Mouse (Mus musculus): Measurements from ENCODE around the gene Orai1.

The Orai1 gene

GRCm38 (mm10) chr5:123031312-123031711, 16.4 kb downstream of the Orai1 start:
- 94% methylated on average over 3 of the region's 3 CpGs for WGBS

GRCm38 (mm10) chr5:123033646-123034160, 18.8 kb downstream of the Orai1 start:
- WGBS: 78% methylated on average over 7 of the region's 7 CpGs

GRCm38 (mm10) chr5:123035089-123035488, 20.2 kb downstream of the Orai1 start:
- WGBS: 88% methylated on average over 4 of the region's 4 CpGs

- 38% methylated on average over 6 of the region's 6 CpGs for WGBS
These were observed 20.7 kb downstream of the Orai1 start for GRCm38 (mm10) chr5:123035564-123035963.

- 51% methylated on average over 5 of the region's 5 CpGs for WGBS
These were observed 23.2 kb downstream of the Orai1 start for GRCm38 (mm10) chr5:123038115-123038514.

GRCm38 (mm10) chr5:123039120-123039752, 24.4 kb downstream of the Orai1 start:
- 9% methylated on average over 25 of the region's 25 CpGs for WGBS

- 66% methylated on average over 7 of the region's 7 CpGs for WGBS
These were observed 25.9 kb downstream of the Orai1 start for GRCm38 (mm10) chr5:123040796-123041195.

- 28% methylated on average over 7 of the region's 7 CpGs for WGBS
These were observed 29.0 kb downstream of the Orai1 start for GRCm38 (mm10) chr5:123043856-123044255.

GRCm38 (mm10) chr5:123045561-123046295, 30.9 kb downstream of the Orai1 start:
- 30% methylated on average over 9 of the region's 9 CpGs for WGBS

- WGBS: 89% methylated on average over 3 of the region's 3 CpGs
These were observed 32.0 kb downstream of the Orai1 start, which contains the start of gene Morn3 for GRCm38 (mm10) chr5:123046916-123047315. Gene Morn3 (minus strand): TSS chr5:123047016.

- WGBS: 13% methylated on average over 12 of the region's 12 CpGs
These were observed 34.4 kb downstream of the Orai1 start for GRCm38 (mm10) chr5:123049271-123049670.

- WGBS: 55% methylated on average over 9 of the region's 9 CpGs
These were observed 36.0 kb downstream of the Orai1 start for GRCm38 (mm10) chr5:123050918-123051317.

GRCm38 (mm10) chr5:123051736-123052135, 36.9 kb downstream of the Orai1 start:
- 86% methylated on average over 5 of the region's 5 CpGs for WGBS

GRCm38 (mm10) chr5:123057366-123058250, 42.7 kb downstream of the Orai1 start:
- WGBS: 8% methylated on average over 48 of the region's 48 CpGs

- 37% methylated on average over 16 of the region's 16 CpGs for WGBS
These were observed 43.6 kb downstream of the Orai1 start for GRCm38 (mm10) chr5:123058251-123059102.

- 26% methylated on average over 14 of the region's 14 CpGs for WGBS
These were observed 45.1 kb downstream of the Orai1 start for GRCm38 (mm10) chr5:123059757-123060520.

GRCm38 (mm10) chr5:123060706-123061401, 46.0 kb downstream of the Orai1 start:
- 77% methylated on average over 9 of the region's 9 CpGs for WGBS

- WGBS: 75% methylated on average over 6 of the region's 6 CpGs
These were observed 46.5 kb downstream of the Orai1 start for GRCm38 (mm10) chr5:123061402-123061749.

GRCm38 (mm10) chr5:123063141-123063540, 48.3 kb downstream of the Orai1 start:
- 78% methylated on average over 3 of the region's 3 CpGs for WGBS

- 18% methylated on average over 6 of the region's 6 CpGs for WGBS
These were observed 49.3 kb downstream of the Orai1 start for GRCm38 (mm10) chr5:123064207-123064606.
